Mouse (Mus musculus): Measurements from ENCODE around the gene Adck2. TPM values are rescaled to one million over a fixed set of nuclear protein-coding genes. Genes with fewer than 3 reads are reported as not detected.

Adck2 gene
- polyA plus RNA-seq, 1 experiment from 2014 or later = 24.4 TPM

- H3K9me3 ChIP-seq (ENCODE audit: control insufficient read depth, low read length) = no peaks in the 10 kb centered on the region
- H3K4me3 ChIP-seq (ENCODE audit: low read length) = peak overlapping the region; percentile 83
- peaks cover 9% of the 10 kb centered on the region for H3K4me1 ChIP-seq (ENCODE audit: control insufficient read depth, insufficient read depth, low read length)
- H3K36me3 ChIP-seq (ENCODE audit: control insufficient read depth, insufficient read depth, low read length) = peaks cover 9% of the 10 kb centered on the region; the same call in 1 of the 2 replicates
- H3K9ac ChIP-seq (ENCODE audit: low read depth, low read length) = peak overlapping the region; percentile 83
- 18% methylated on average over 10 of the region's 10 CpGs for WGBS
- H3K27ac ChIP-seq (ENCODE audit: low read depth, low read length) = peak overlapping the region; percentile 91; the same call in 1 of the 2 replicates
- ATAC-seq (ENCODE audit: low FRiP score, low TSS enrichment) = peak; percentile 47; the same call in 1 of the 2 replicates
- no peaks in the 10 kb centered on the region for H3K27me3 ChIP-seq (ENCODE audit: control insufficient read depth, insufficient read depth, low read length)
- peak overlapping the region; percentile 85 for H3K4me2 ChIP-seq (replicated peaks; ENCODE audit: low read depth, low read length)
Observed at GRCm38 (mm10) chr6:39574555-39574869, 839 bp downstream of the Adck2 start.

DNA sequence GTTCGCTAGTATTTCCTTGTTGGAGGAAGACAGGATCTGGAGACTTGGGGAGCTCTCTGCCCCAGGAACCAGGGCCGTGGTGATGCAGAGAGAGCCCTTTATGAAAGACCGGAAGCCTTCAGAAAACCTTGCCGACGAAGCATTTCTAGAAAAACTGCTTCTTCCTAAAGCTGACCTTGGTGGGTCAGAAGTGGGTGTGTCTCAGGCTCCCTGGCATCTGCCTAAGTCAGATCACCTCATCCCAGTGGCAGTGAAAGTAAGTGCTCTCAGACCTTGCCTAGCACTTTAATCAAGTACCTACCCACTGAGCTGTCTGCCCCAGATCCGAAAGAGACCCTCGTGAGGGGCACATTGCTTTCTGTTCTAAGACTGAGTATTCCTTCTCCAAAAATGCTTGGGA lies 1.3 kb downstream of the Adck2 start:
- H3K4me3 ChIP-seq (ENCODE audit: low read length) = peak overlapping the region; percentile 83; the same call in 1 of the 2 replicates
- peaks cover 9% of the 10 kb centered on the region; the same call in 1 of the 2 replicates for H3K36me3 ChIP-seq (ENCODE audit: control insufficient read depth, insufficient read depth, low read length)
- no peaks in the 10 kb centered on the region for H3K27me3 ChIP-seq (ENCODE audit: control insufficient read depth, insufficient read depth, low read length)
- ATAC-seq (ENCODE audit: low FRiP score, low TSS enrichment) = no peak
- H3K9me3 ChIP-seq (ENCODE audit: control insufficient read depth, low read length) = no peaks in the 10 kb centered on the region
- no peak overlapping the region for H3K27ac ChIP-seq (ENCODE audit: low read depth, low read length)
- H3K9ac ChIP-seq (ENCODE audit: low read depth, low read length) = peak overlapping the region; percentile 83; the same call in 1 of the 2 replicates
- H3K4me2 ChIP-seq (replicated peaks; ENCODE audit: low read depth, low read length) = peak overlapping the region; percentile 85
- 71% methylated on average over 7 of the region's 7 CpGs for WGBS
- peaks cover 9% of the 10 kb centered on the region for H3K4me1 ChIP-seq (ENCODE audit: control insufficient read depth, insufficient read depth, low read length)

DNA sequence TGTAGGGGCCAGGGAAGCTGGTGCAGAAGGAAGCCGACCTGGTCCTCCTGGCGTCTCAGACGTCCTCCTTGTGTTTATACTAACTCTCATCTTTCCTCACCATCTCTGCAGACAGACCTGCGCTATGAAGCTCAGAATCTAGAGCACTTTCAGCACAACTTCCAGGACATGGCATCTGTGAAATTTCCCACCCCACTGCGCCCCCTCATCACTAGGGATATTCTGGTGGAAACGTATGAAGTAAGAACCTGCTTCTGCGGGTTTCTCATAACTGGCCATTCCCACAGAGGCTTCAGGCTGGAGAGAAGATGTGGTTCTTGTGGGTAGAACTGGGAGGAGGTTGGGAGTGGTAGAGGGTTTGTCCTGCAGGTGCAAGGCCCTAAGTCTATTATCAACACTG lies 5.9 kb downstream of the Adck2 start:
- Histone ChIP-seq H3K9me3 (ENCODE audit: control insufficient read depth, low read length) (no peaks in the 10 kb centered on the region), H3K4me1 (ENCODE audit: control insufficient read depth, insufficient read depth, low read length) (peaks cover 6% of the 10 kb centered on the region), H3K9ac (ENCODE audit: low read depth, low read length) (no peak overlapping the region), H3K4me3 (ENCODE audit: low read length) (no peak overlapping the region), H3K27ac (ENCODE audit: low read depth, low read length) (no peak overlapping the region), H3K36me3 (ENCODE audit: control insufficient read depth, insufficient read depth, low read length) (peaks cover 24% of the 10 kb centered on the region; the same call in 1 of the 2 replicates), H3K4me2 (replicated peaks; ENCODE audit: low read depth, low read length) (no peak overlapping the region), H3K27me3 (ENCODE audit: control insufficient read depth, insufficient read depth, low read length) (no peaks in the 10 kb centered on the region)
- ATAC-seq (ENCODE audit: low FRiP score, low TSS enrichment) = no peak
- WGBS = 79% methylated on average over 7 of the region's 7 CpGs

GRCm38 (mm10) chr6:39580558-39580957 lies 6.9 kb downstream of the Adck2 start:
- Histone ChIP-seq H3K4me3 (ENCODE audit: low read length) (no peak overlapping the region), H3K9ac (ENCODE audit: low read depth, low read length) (no peak overlapping the region), H3K4me2 (replicated peaks; ENCODE audit: low read depth, low read length) (no peak overlapping the region), H3K9me3 (ENCODE audit: control insufficient read depth, low read length) (no peaks in the 10 kb centered on the region), H3K4me1 (ENCODE audit: control insufficient read depth, insufficient read depth, low read length) (no peaks in the 10 kb centered on the region), H3K36me3 (ENCODE audit: control insufficient read depth, insufficient read depth, low read length) (peaks cover 25% of the 10 kb centered on the region; the same call in 1 of the 2 replicates), H3K27ac (ENCODE audit: low read depth, low read length) (no peak overlapping the region), H3K27me3 (ENCODE audit: control insufficient read depth, insufficient read depth, low read length) (no peaks in the 10 kb centered on the region)
- WGBS = 76% methylated on average over 2 of the region's 2 CpGs
- no peak for ATAC-seq (ENCODE audit: low FRiP score, low TSS enrichment)

DNA sequence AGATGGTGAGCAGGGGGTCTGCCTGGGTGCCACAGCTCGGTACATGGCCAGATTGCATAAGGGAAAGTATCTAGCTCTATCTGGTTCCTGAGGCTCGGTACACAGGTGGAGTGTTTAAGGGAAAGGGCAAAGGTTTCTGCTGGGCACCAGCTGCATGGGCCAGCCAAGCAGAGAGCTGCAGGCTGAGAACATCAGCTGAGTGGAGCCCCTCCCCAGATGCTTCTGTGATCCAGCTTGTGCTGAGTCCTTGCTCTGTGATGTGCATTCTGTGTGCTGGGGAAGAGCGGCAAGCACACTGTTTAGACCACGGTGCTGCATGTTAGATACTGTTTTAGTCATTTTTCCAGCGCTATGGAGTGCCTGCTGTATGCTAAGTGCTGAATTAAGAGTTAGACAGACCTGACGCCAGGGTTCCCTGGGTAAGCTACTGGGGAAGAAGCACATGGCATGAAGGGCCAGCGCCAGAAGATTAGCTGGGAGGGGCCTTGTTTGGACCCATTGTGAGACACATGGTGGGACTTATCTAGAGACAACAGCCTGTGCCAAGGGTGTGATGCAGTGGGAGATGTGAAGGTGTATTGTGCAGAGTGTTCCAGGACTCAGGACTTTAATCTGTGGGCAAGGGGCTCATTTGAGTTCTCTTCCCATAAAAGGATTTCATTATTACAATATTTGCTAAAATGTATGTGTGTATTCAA lies 7.6 kb downstream of the Adck2 start:
- Histone ChIP-seq H3K36me3 (ENCODE audit: control insufficient read depth, insufficient read depth, low read length) (peaks cover 26% of the 10 kb centered on the region; the same call in 1 of the 2 replicates), H3K9ac (ENCODE audit: low read depth, low read length) (no peak overlapping the region), H3K9me3 (ENCODE audit: control insufficient read depth, low read length) (no peaks in the 10 kb centered on the region), H3K4me3 (ENCODE audit: low read length) (no peak overlapping the region), H3K4me1 (ENCODE audit: control insufficient read depth, insufficient read depth, low read length) (no peaks in the 10 kb centered on the region), H3K27ac (ENCODE audit: low read depth, low read length) (no peak overlapping the region), H3K4me2 (replicated peaks; ENCODE audit: low read depth, low read length) (no peak overlapping the region), H3K27me3 (ENCODE audit: control insufficient read depth, insufficient read depth, low read length) (no peaks in the 10 kb centered on the region)
- no peak for ATAC-seq (ENCODE audit: low FRiP score, low TSS enrichment)
- 81% methylated on average over 7 of the region's 7 CpGs for WGBS

GRCm38 (mm10) chr6:39585517-39585916 lies 11.8 kb downstream of the Adck2 start, which contains the start of gene Gm42420:
TSS of gene Gm42420 (plus strand) at chr6:39585753.
- H3K4me1 ChIP-seq (ENCODE audit: control insufficient read depth, insufficient read depth, low read length) = no peaks in the 10 kb centered on the region
- H3K36me3 ChIP-seq (ENCODE audit: control insufficient read depth, insufficient read depth, low read length) = peaks cover 20% of the 10 kb centered on the region; the same call in 1 of the 2 replicates
- no peak for ATAC-seq (ENCODE audit: low FRiP score, low TSS enrichment)
- WGBS = 90% methylated on average over 6 of the region's 6 CpGs
- H3K9ac ChIP-seq (ENCODE audit: low read depth, low read length) = no peak within 1 kb of the TSS
- no peak within 1 kb of the TSS for H3K27ac ChIP-seq (ENCODE audit: low read depth, low read length)
- no peaks in the 10 kb centered on the region for H3K27me3 ChIP-seq (ENCODE audit: control insufficient read depth, insufficient read depth, low read length)
- H3K9me3 ChIP-seq (ENCODE audit: control insufficient read depth, low read length) = no peaks in the 10 kb centered on the region
- H3K4me2 ChIP-seq (replicated peaks; ENCODE audit: low read depth, low read length) = no peak within 1 kb of the TSS
- H3K4me3 ChIP-seq (ENCODE audit: low read length) = no peak within 1 kb of the TSS

DNA sequence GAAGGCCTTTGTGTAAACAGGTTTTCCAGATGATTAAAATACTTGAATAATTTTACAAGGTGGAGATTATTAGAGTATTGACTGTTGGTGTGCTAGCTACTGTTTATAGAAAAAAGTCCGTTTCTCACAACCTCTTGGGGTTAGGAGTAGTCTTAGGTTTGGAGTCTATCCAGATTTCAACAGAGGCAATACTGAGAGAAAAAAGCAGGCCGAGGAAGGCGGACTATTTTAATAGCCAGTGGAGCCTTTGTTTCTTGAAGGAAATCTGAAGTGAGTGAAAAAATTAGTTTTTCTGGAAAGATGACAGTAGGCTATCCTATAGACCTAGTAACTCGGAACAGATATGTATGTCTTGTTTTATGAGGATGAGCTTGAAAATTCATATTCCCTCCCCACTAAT lies 17.8 kb downstream of the Adck2 start:
- Histone ChIP-seq H3K36me3 (ENCODE audit: control insufficient read depth, insufficient read depth, low read length) (peaks cover under 1% of the 10 kb centered on the region; the same call in 1 of the 2 replicates), H3K9me3 (ENCODE audit: control insufficient read depth, low read length) (no peaks in the 10 kb centered on the region), H3K9ac (ENCODE audit: low read depth, low read length) (no peak overlapping the region), H3K4me2 (replicated peaks; ENCODE audit: low read depth, low read length) (no peak overlapping the region), H3K27ac (ENCODE audit: low read depth, low read length) (no peak overlapping the region), H3K4me3 (ENCODE audit: low read length) (no peak overlapping the region), H3K4me1 (ENCODE audit: control insufficient read depth, insufficient read depth, low read length) (0 out of 2 replicates have a peak, but pooled peaks cover 3% of the 10 kb centered on the region), H3K27me3 (ENCODE audit: control insufficient read depth, insufficient read depth, low read length) (no peaks in the 10 kb centered on the region)
- no peak for ATAC-seq (ENCODE audit: low FRiP score, low TSS enrichment)
- 94% methylated on average over 4 of the region's 4 CpGs for WGBS

DNA sequence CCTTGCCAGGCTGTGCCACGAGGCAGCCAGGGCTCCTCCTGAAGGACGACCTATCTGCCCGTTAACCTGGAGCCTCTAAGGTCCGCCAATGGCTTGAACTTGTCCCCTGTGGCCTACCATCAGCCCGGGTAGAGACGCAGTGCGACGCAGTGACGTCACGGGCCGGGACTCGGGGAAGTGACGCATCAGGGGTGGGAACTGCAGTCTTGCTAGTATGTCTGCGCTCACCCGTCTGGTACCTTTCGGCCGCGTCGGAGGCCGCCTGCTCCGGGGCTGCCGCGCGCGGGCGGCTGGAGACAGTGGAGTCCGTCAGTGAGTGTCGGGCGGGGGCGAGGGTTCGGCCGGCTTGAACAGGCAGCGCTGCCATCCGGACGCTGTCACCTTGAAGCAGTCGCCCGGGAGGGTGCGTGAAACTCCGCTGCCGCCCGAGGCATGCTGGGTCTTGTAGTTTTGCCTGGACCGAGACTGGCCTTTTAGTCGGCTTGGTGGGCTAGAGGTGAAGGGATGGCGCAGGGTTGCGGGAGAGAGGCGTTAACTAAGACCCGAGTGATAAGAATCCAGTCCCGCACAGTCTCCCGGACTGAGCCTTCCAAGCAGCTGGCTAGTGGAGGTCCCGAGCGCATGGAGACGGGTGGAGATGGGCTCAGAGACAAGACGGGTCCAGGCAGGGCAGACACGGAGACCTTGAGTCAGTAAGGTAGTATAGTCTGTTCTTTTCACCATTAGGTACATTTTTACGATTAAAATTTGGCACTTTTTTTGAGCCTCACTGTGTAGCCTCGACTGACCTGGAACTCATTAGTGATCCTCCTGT lies 18.9 kb downstream of the Adck2 start, which contains the start of gene Ndufb2:
Gene Ndufb2, plus strand, starts transcription at position 174 of the 814 bp plus-strand sequence.
- Histone ChIP-seq H3K27me3 (ENCODE audit: control insufficient read depth, insufficient read depth, low read length) (no peaks in the 10 kb centered on the region), H3K9me3 (ENCODE audit: control insufficient read depth, low read length) (no peaks in the 10 kb centered on the region), H3K4me2 (replicated peaks; ENCODE audit: low read depth, low read length) (peak within 1 kb of the TSS; percentile 59), H3K4me1 (ENCODE audit: control insufficient read depth, insufficient read depth, low read length) (0 out of 2 replicates have a peak, but pooled peaks cover 3% of the 10 kb centered on the region), H3K27ac (ENCODE audit: low read depth, low read length) (peak within 1 kb of the TSS; percentile 80), H3K4me3 (ENCODE audit: low read length) (peak within 1 kb of the TSS; percentile 59), H3K9ac (ENCODE audit: low read depth, low read length) (peak within 1 kb of the TSS; percentile 70), H3K36me3 (ENCODE audit: control insufficient read depth, insufficient read depth, low read length) (peaks cover 10% of the 10 kb centered on the region)
- ATAC-seq (ENCODE audit: low FRiP score, low TSS enrichment) = peak; percentile 98
- WGBS = under 1% methylated on average over 56 of the region's 56 CpGs

DNA sequence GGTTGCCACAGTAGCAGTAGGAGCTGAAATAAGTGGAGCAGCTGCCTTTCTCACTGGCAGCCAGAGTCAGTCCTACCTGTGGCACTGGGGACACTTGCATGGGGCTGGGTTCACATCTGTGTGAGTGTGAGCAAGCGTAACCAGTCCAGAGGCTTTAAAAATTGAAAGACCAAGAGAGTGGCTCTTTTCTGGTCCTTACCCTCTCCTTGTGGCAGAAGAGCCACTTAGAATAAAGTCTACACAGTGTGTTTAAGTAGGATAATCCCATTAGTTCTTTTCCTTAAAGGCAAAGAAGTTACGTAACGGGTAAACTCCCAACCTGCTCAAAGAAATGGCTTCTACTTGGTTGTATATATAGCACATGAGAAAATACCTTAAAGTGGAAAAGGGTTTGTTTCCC lies 27.2 kb downstream of the Adck2 start:
- H3K4me1 ChIP-seq (ENCODE audit: control insufficient read depth, insufficient read depth, low read length) = no peaks in the 10 kb centered on the region
- H3K27ac ChIP-seq (ENCODE audit: low read depth, low read length) = no peak overlapping the region
- H3K9ac ChIP-seq (ENCODE audit: low read depth, low read length) = no peak overlapping the region
- H3K9me3 ChIP-seq (ENCODE audit: control insufficient read depth, low read length) = no peaks in the 10 kb centered on the region
- H3K4me2 ChIP-seq (replicated peaks; ENCODE audit: low read depth, low read length) = no peak overlapping the region
- WGBS = 94% methylated on average over 3 of the region's 3 CpGs
- ATAC-seq (ENCODE audit: low FRiP score, low TSS enrichment) = no peak
- peaks cover 50% of the 10 kb centered on the region for H3K36me3 ChIP-seq (ENCODE audit: control insufficient read depth, insufficient read depth, low read length)
- no peak overlapping the region for H3K4me3 ChIP-seq (ENCODE audit: low read length)
- H3K27me3 ChIP-seq (ENCODE audit: control insufficient read depth, insufficient read depth, low read length) = no peaks in the 10 kb centered on the region
